Mouse (Mus musculus): ENCODE results near the gene Rab24. TPM values are rescaled to one million over a fixed set of nuclear protein-coding genes. Genes with fewer than 3 reads are reported as not detected.

Gene Rab24
- polyA plus RNA-seq, 1 experiment from 2014 or later, result 104 TPM

GRCm38 (mm10) chr13:55322130-55322825, 532 bp upstream of the Rab24 start:
- WGBS, result 2% methylated on average over 31 of the region's 31 CpGs
- H3K27ac ChIP-seq (ENCODE audit: low read depth, low read length), result peak overlapping the region; percentile 54
- H3K4me1 ChIP-seq (ENCODE audit: control insufficient read depth, insufficient read depth, low read length), result peaks cover 22% of the 10 kb centered on the region
- DNase-seq (ENCODE audit: low spot score), result peak; percentile 67
- H3K27me3 ChIP-seq (replicated peaks; ENCODE audit: control insufficient read depth, insufficient read depth, low read length), result no peaks in the 10 kb centered on the region
- H3K9me3 ChIP-seq (replicated peaks; ENCODE audit: control insufficient read depth, low read length), result no peaks in the 10 kb centered on the region
- ATAC-seq, result peak; percentile 10
- peak overlapping the region; percentile 96 for H3K4me2 ChIP-seq (ENCODE audit: low read length)
- H3K36me3 ChIP-seq (ENCODE audit: control insufficient read depth, insufficient read depth, low read length), result peaks cover 68% of the 10 kb centered on the region
- H3K9ac ChIP-seq (ENCODE audit: low read length), result peak overlapping the region; percentile 92
- peak overlapping the region; percentile 93 for H3K4me3 ChIP-seq (ENCODE audit: low read depth, low read length)

GRCm38 (mm10) chr13:55319931-55320533, 1.7 kb downstream of the Rab24 start, which contains the start of gene Prelid1:
Gene Prelid1 (plus strand): TSS chr13:55320500.
- Histone ChIP-seq H3K9ac (ENCODE audit: low read length) (peak within 1 kb of the TSS; percentile 92), H3K4me1 (ENCODE audit: control insufficient read depth, insufficient read depth, low read length) (peaks cover 18% of the 10 kb centered on the region), H3K9me3 (replicated peaks; ENCODE audit: control insufficient read depth, low read length) (no peaks in the 10 kb centered on the region), H3K4me2 (ENCODE audit: low read length) (peak within 1 kb of the TSS; percentile 96), H3K36me3 (ENCODE audit: control insufficient read depth, insufficient read depth, low read length) (peaks cover 69% of the 10 kb centered on the region), H3K27ac (ENCODE audit: low read depth, low read length) (peak within 1 kb of the TSS; percentile 53; the same call in 1 of the 2 replicates), H3K4me3 (ENCODE audit: low read depth, low read length) (peak within 1 kb of the TSS; percentile 93), H3K27me3 (replicated peaks; ENCODE audit: control insufficient read depth, insufficient read depth, low read length) (no peaks in the 10 kb centered on the region)
- 89% methylated on average over 4 of the region's 4 CpGs for WGBS
- no peak for ATAC-seq
- no peak for DNase-seq (ENCODE audit: low spot score)

GRCm38 (mm10) chr13:55318351-55318750, 3.4 kb downstream of the Rab24 start:
- peaks cover 71% of the 10 kb centered on the region for H3K36me3 ChIP-seq (ENCODE audit: control insufficient read depth, insufficient read depth, low read length)
- 83% methylated on average over 3 of the region's 3 CpGs for WGBS
- H3K4me2 ChIP-seq (ENCODE audit: low read length), result no peak overlapping the region
- H3K4me1 ChIP-seq (ENCODE audit: control insufficient read depth, insufficient read depth, low read length), result peaks cover 18% of the 10 kb centered on the region
- H3K4me3 ChIP-seq (ENCODE audit: low read depth, low read length), result no peak overlapping the region
- no peaks in the 10 kb centered on the region for H3K9me3 ChIP-seq (replicated peaks; ENCODE audit: control insufficient read depth, low read length)
- DNase-seq (ENCODE audit: low spot score), result no peak
- ATAC-seq, result no peak
- no peak overlapping the region for H3K27ac ChIP-seq (ENCODE audit: low read depth, low read length)
- H3K9ac ChIP-seq (ENCODE audit: low read length), result no peak overlapping the region
- H3K27me3 ChIP-seq (replicated peaks; ENCODE audit: control insufficient read depth, insufficient read depth, low read length), result no peaks in the 10 kb centered on the region

DNA sequence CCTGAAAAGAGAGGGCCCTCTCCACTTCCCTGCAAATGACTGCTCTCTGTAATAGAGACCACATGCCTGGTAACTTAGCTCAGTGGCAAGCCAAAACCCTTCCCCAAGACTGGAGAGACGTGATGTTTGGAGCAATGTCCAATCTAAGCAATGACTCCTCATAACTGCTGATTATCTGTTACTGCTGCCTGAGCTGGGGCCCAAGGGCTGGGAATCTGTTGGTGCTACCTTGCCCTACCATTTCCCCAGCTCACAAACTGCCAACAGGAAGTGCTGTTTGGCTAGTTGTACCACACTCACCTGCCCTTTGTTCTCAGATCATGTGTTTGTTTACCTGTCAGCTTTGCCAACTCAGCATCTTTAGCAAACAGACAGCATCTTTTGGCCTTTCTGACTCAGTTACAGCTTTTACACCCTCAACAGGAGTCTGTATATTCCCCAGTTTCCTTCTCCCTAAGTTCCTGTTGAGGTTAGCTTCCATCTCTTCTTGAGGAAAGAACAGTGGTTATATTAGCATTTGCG, 6.8 kb downstream of the Rab24 start:
- ATAC-seq, result no peak
- DNase-seq (ENCODE audit: low spot score), result no peak
- Histone ChIP-seq H3K4me1 (ENCODE audit: control insufficient read depth, insufficient read depth, low read length) (no peaks in the 10 kb centered on the region), H3K27ac (ENCODE audit: low read depth, low read length) (no peak overlapping the region), H3K4me3 (ENCODE audit: low read depth, low read length) (no peak overlapping the region), H3K9ac (ENCODE audit: low read length) (no peak overlapping the region), H3K27me3 (replicated peaks; ENCODE audit: control insufficient read depth, insufficient read depth, low read length) (no peaks in the 10 kb centered on the region), H3K4me2 (ENCODE audit: low read length) (no peak overlapping the region), H3K36me3 (ENCODE audit: control insufficient read depth, insufficient read depth, low read length) (peaks cover 94% of the 10 kb centered on the region), H3K9me3 (replicated peaks; ENCODE audit: control insufficient read depth, low read length) (no peaks in the 10 kb centered on the region)
- 88% methylated on average over 2 of the region's 2 CpGs for WGBS

DNA sequence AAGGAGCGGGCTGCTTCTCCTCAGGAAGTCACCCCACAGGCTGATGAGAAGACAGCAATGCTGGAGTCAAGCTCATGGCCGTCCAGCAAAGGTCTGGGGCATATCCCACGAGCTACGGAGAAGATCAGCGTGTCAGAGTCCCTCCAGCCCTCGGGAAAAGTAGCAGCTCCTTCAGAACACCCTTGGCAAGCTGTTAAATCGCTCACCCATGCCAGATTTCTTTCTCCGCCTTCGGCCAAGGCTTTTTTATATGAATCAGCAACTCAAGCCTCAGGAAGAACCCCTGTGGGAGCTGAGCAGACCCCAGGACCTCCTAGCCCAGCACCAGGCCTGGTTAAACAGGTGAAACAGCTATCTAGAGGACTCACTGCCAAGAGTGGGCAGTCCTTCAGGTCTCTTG, 8.7 kb downstream of the Rab24 start:
- Histone ChIP-seq H3K9ac (ENCODE audit: low read length) (no peak overlapping the region), H3K27me3 (replicated peaks; ENCODE audit: control insufficient read depth, insufficient read depth, low read length) (no peaks in the 10 kb centered on the region), H3K4me3 (ENCODE audit: low read depth, low read length) (no peak overlapping the region), H3K36me3 (ENCODE audit: control insufficient read depth, insufficient read depth, low read length) (peaks cover 89% of the 10 kb centered on the region), H3K9me3 (replicated peaks; ENCODE audit: control insufficient read depth, low read length) (no peaks in the 10 kb centered on the region), H3K4me1 (ENCODE audit: control insufficient read depth, insufficient read depth, low read length) (no peaks in the 10 kb centered on the region), H3K4me2 (ENCODE audit: low read length) (no peak overlapping the region), H3K27ac (ENCODE audit: low read depth, low read length) (no peak overlapping the region)
- WGBS, result 88% methylated on average over 9 of the region's 9 CpGs
- DNase-seq (ENCODE audit: low spot score) (no peak), ATAC-seq (no peak)

- Histone ChIP-seq H3K4me3 (ENCODE audit: low read depth, low read length) (no peak overlapping the region), H3K4me1 (ENCODE audit: control insufficient read depth, insufficient read depth, low read length) (no peaks in the 10 kb centered on the region), H3K9me3 (replicated peaks; ENCODE audit: control insufficient read depth, low read length) (no peaks in the 10 kb centered on the region), H3K36me3 (ENCODE audit: control insufficient read depth, insufficient read depth, low read length) (peaks cover 88% of the 10 kb centered on the region), H3K27me3 (replicated peaks; ENCODE audit: control insufficient read depth, insufficient read depth, low read length) (no peaks in the 10 kb centered on the region), H3K9ac (ENCODE audit: low read length) (no peak overlapping the region), H3K27ac (ENCODE audit: low read depth, low read length) (no peak overlapping the region), H3K4me2 (ENCODE audit: low read length) (no peak overlapping the region)
- WGBS, result 91% methylated on average over 8 of the region's 8 CpGs
- no peak for ATAC-seq
- no peak for DNase-seq (ENCODE audit: low spot score)
These were observed 9.6 kb downstream of the Rab24 start for GRCm38 (mm10) chr13:55312028-55312630.

- Histone ChIP-seq H3K27me3 (replicated peaks; ENCODE audit: control insufficient read depth, insufficient read depth, low read length) (no peaks in the 10 kb centered on the region), H3K9me3 (replicated peaks; ENCODE audit: control insufficient read depth, low read length) (no peaks in the 10 kb centered on the region), H3K4me2 (ENCODE audit: low read length) (no peak overlapping the region), H3K4me1 (ENCODE audit: control insufficient read depth, insufficient read depth, low read length) (no peaks in the 10 kb centered on the region), H3K27ac (ENCODE audit: low read depth, low read length) (no peak overlapping the region), H3K9ac (ENCODE audit: low read length) (no peak overlapping the region), H3K36me3 (ENCODE audit: control insufficient read depth, insufficient read depth, low read length) (peaks cover 87% of the 10 kb centered on the region), H3K4me3 (ENCODE audit: low read depth, low read length) (no peak overlapping the region)
- DNase-seq (ENCODE audit: low spot score), result no peak
- 93% methylated on average over 5 of the region's 5 CpGs for WGBS
- ATAC-seq, result no peak
These were observed 20.8 kb downstream of the Rab24 start for GRCm38 (mm10) chr13:55300913-55301312.

DNA sequence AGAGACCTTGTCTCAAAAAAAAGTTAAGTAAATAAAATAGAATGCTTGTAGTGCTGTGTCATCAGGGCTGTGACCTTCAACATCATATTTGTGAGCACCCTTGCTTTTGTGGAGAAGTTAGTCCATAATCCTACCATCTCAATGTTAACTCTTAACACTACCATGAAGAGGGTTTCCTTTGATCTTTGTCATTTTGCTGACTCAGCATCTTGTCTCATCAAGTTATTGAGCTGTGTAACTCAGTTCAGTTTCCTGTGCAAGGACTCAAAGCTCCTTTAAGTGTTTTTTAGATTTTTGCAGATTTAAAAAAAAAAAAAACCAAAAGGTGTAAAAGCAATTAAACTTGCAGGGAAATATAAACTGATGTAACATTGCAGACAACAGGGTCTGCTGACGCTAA, 25.0 kb downstream of the Rab24 start:
- Histone ChIP-seq H3K36me3 (ENCODE audit: control insufficient read depth, insufficient read depth, low read length) (peaks cover 83% of the 10 kb centered on the region), H3K9ac (ENCODE audit: low read length) (no peak overlapping the region), H3K4me1 (ENCODE audit: control insufficient read depth, insufficient read depth, low read length) (no peaks in the 10 kb centered on the region), H3K27ac (ENCODE audit: low read depth, low read length) (no peak overlapping the region), H3K27me3 (replicated peaks; ENCODE audit: control insufficient read depth, insufficient read depth, low read length) (no peaks in the 10 kb centered on the region), H3K9me3 (replicated peaks; ENCODE audit: control insufficient read depth, low read length) (no peaks in the 10 kb centered on the region), H3K4me3 (ENCODE audit: low read depth, low read length) (no peak overlapping the region), H3K4me2 (ENCODE audit: low read length) (no peak overlapping the region)
- 82% methylated on average over 1 of the region's 1 CpGs for WGBS
- ATAC-seq, result no peak
- no peak for DNase-seq (ENCODE audit: low spot score)

GRCm38 (mm10) chr13:55288854-55289253, 32.9 kb downstream of the Rab24 start:
- H3K27ac ChIP-seq (ENCODE audit: low read depth, low read length), result no peak overlapping the region
- H3K4me1 ChIP-seq (ENCODE audit: control insufficient read depth, insufficient read depth, low read length), result no peaks in the 10 kb centered on the region
- 83% methylated on average over 3 of the region's 3 CpGs for WGBS
- no peaks in the 10 kb centered on the region for H3K9me3 ChIP-seq (replicated peaks; ENCODE audit: control insufficient read depth, low read length)
- ATAC-seq (no peak), DNase-seq (ENCODE audit: low spot score) (no peak)
- no peak overlapping the region for H3K4me3 ChIP-seq (ENCODE audit: low read depth, low read length)
- H3K9ac ChIP-seq (ENCODE audit: low read length), result no peak overlapping the region
- H3K36me3 ChIP-seq (ENCODE audit: control insufficient read depth, insufficient read depth, low read length), result peaks cover 68% of the 10 kb centered on the region
- no peaks in the 10 kb centered on the region for H3K27me3 ChIP-seq (replicated peaks; ENCODE audit: control insufficient read depth, insufficient read depth, low read length)
- no peak overlapping the region for H3K4me2 ChIP-seq (ENCODE audit: low read length)

Measured in forebrain, embryonic 14.5 days (tissue).